Comparison of ENCODE assay signal across 26 mouse cellular contexts in the genomic region with DNA sequence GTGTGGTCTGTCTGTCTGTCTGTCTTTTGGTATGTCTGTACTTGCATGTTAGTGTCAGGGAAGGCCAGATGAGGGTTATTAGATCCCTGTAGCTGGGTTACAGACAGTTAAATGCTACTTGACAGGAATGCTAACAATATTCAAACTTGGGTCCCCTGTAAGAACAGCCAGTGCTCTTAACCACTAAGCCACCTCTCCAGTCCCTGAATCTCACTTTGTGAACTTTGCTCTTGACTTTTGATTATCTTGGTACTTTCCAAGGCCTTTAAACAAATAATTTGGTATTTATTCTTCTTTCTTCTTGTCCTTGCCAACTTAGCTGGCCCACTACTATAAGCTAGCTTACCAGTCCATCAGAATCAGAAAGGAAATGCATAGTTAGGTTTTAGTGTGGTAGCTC.
"Had no signal": no experiment of that assay in that cellular context is flagged by ENCODE, and none has a peak within 500 bp of the region (broad histone marks: within the 10 kb centered on the region; RNA-seq: fewer than 3 reads in every experiment).

No protein-coding gene starts in this region.

- DNase-seq: gastrocnemius, adult 2 months; gastrocnemius, postnatal 10 days; gastrocnemius, postnatal 25 days; heart, adult 11 months; heart, adult 2 months; heart, postnatal 14 days; heart, postnatal 36 days; kidney, adult 11 months; kidney, adult 2 months; kidney, adult 9 months; kidney, postnatal 10 days; kidney, postnatal 25 days; kidney, postnatal 4 days had no signal

- H3K9me3 ChIP-seq: heart, embryonic 13.5 days; heart, embryonic 15.5 days; hindbrain, embryonic 13.5 days; hindbrain, embryonic 15.5 days; kidney, embryonic 15.5 days; limb, embryonic 10.5 days; limb, embryonic 12.5 days had no signal

- H3K4me1 ChIP-seq: heart, embryonic 13.5 days; heart, embryonic 15.5 days; hindbrain, embryonic 13.5 days; hindbrain, embryonic 15.5 days; kidney, embryonic 15.5 days; limb, embryonic 10.5 days; limb, embryonic 12.5 days had no signal

- H3K4me3 ChIP-seq: gastrocnemius, adult 2 months; heart, adult 2 months; heart, embryonic 13.5 days; heart, embryonic 15.5 days; hindbrain, embryonic 13.5 days; hindbrain, embryonic 15.5 days; kidney, embryonic 15.5 days; layer of hippocampus, adult 2 months; left cerebral cortex, adult 2 months; limb, embryonic 10.5 days; limb, embryonic 12.5 days had no signal

- H3K4me2 ChIP-seq: heart, embryonic 11.5 days; heart, embryonic 13.5 days; heart, embryonic 15.5 days; hindbrain, embryonic 13.5 days; hindbrain, embryonic 15.5 days; kidney, embryonic 15.5 days; limb, embryonic 12.5 days had no signal

- ATAC-seq: forebrain, embryonic 16.5 days; hindbrain, postnatal 0 days; intestine, embryonic 16.5 days had no signal

- H3K27ac ChIP-seq: gastrocnemius, adult 2 months; heart, adult 2 months; heart, embryonic 13.5 days; heart, embryonic 15.5 days; hindbrain, embryonic 13.5 days; hindbrain, embryonic 15.5 days; hindbrain, postnatal 0 days; kidney, embryonic 15.5 days; layer of hippocampus, adult 2 months; left cerebral cortex, adult 2 months; limb, embryonic 10.5 days; limb, embryonic 12.5 days had no signal

- H3K27me3 ChIP-seq: heart, embryonic 13.5 days; heart, embryonic 15.5 days; hindbrain, embryonic 13.5 days; hindbrain, embryonic 15.5 days; kidney, embryonic 15.5 days; limb, embryonic 12.5 days had no signal

- H3K9ac ChIP-seq: heart, embryonic 13.5 days; heart, embryonic 15.5 days; hindbrain, embryonic 13.5 days; hindbrain, embryonic 15.5 days; kidney, embryonic 15.5 days; limb, embryonic 12.5 days had no signal
